Mouse (Mus musculus) limb, embryonic 14.5 days (tissue): ENCODE measurements around the gene Hcfc2. TPM values are rescaled to one million over a fixed set of nuclear protein-coding genes. Genes with fewer than 3 reads are reported as not detected.

Experiments
- ATAC-seq: fragments of 200-750 bp; cut with Nextera tagmentation; 2 replicates; pipeline ENCODE4 v1.8.0; 2017; ENCODE audit warnings: low read depth, moderate number of reproducible peaks, moderate TSS enrichment; ENCODE audit not compliant: low FRiP score
- DNase-seq: peaks from one replicate; pipeline ENCODE4 v3.0.0-alpha.2; 2015; ENCODE audit warnings: low spot score
- H3K27ac ChIP-seq: fragments of 300-500 bp; sonication (generic); replicated peaks from 2 replicates; pipeline ENCODE4 v1.5.1; 2014; ENCODE audit warnings: low read depth, mild to moderate bottlenecking, low read length, moderate library complexity, mixed read lengths
- H3K27me3 ChIP-seq: fragments of 300-500 bp; sonication (generic); 2 replicates; pipeline ENCODE4 v1.6.1; 2014; ENCODE audit warnings: low read length, mixed read lengths; ENCODE audit not compliant: control insufficient read depth, insufficient read depth
- H3K36me3 ChIP-seq: fragments of 300-500 bp; sonication (generic); 2 replicates; pipeline ENCODE4 v1.6.1; 2014; ENCODE audit warnings: mild to moderate bottlenecking, low read length, moderate library complexity, mixed read lengths; ENCODE audit not compliant: control insufficient read depth, insufficient read depth
- H3K4me1 ChIP-seq: fragments of 300-500 bp; sonication (generic); 2 replicates; pipeline ENCODE4 v1.6.1; 2014; ENCODE audit warnings: antibody characterized with exemption, low read length, mixed read lengths; ENCODE audit not compliant: control insufficient read depth, insufficient read depth
- H3K4me2 ChIP-seq: fragments of 300-500 bp; sonication (generic); replicated peaks from 2 replicates; pipeline ENCODE4 v1.6.1; 2014; ENCODE audit warnings: low read depth, mild to moderate bottlenecking, low read length, moderate library complexity; ENCODE audit not compliant: severe bottlenecking
- H3K4me3 ChIP-seq: fragments of 300-500 bp; sonication (generic); replicated peaks from 2 replicates; pipeline ENCODE4 v1.5.1; 2014; ENCODE audit warnings: low read length
- H3K9ac ChIP-seq: fragments of 300-500 bp; sonication (generic); 2 replicates; pipeline ENCODE4 v1.6.1; 2014; ENCODE audit warnings: mild to moderate bottlenecking, low read depth, low read length, moderate library complexity; ENCODE audit not compliant: severe bottlenecking
- H3K9me3 ChIP-seq: fragments of 300-500 bp; sonication (generic); 2 replicates; pipeline ENCODE4 v1.6.1; 2016; ENCODE audit warnings: low read length; ENCODE audit not compliant: control insufficient read depth
- POLR2A ChIP-seq: fragments of 200-500 bp; IDR thresholded peaks from 2 replicates; pipeline ENCODE4 v1.8.0; 2012; ENCODE audit warnings: inconsistent platforms, mild to moderate bottlenecking, moderate library complexity, borderline replicate concordance; ENCODE audit not compliant: insufficient read depth, insufficient read length; ENCODE audit errors: extremely low read depth
- WGBS: fragments of 180-500 bp; shearing (Covaris S2); extraction: QIAGEN DNeasy Blood & Tissue Kit; methylation state at CpG from one replicate; pipeline ENCODE4 v1.1.7; 2014; 5-methylcytosine and 5-hydroxymethylcytosine counted together
- polyA plus RNA-seq, 2 experiments: library from polyadenylated mRNA; depleted of rRNA in 1 of 2; stranded (reverse) in 1 of 2; unstranded in 1 of 2; fragments of >200 nt; fragmentation: Nextera tagmentation in 1 of 2; extraction: Ambion mirVana in 1 of 2; gene quantifications; 2 replicates each; pipeline versions ENCODE4 v1.2.1 to v1.2.3; 2012 to 2014

Hcfc2 gene
- polyA plus RNA-seq, 2 experiments = 38.8 to 44.6 TPM

DNA sequence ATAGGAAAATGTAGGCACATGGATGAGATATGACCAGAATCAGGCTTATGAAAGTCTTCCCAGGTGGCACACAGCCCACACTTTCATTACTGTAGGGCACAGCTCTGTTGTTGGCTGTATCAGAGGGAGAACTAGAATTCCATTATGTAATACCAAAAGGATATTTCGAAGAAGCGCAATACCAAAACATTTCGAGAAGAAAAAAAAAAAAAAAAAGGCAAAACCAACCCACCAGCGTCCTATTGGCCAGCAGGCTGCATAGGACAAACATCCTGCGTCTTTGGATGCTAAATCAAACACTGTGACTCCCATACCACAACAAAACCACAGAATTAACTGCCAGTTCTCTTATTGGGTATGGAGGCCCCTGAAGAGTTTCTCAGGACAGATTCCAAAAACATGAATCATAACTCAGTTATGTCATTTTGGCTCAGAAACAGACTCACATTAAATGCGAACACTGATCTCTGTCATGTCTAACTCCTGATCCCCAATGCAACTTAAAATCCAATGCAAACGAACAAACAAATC, 6.2 kb upstream of the Hcfc2 start:
- H3K27ac ChIP-seq = peak overlapping the region; percentile 93
- no peaks in the 10 kb centered on the region for H3K36me3 ChIP-seq
- H3K4me2 ChIP-seq = peak overlapping the region; percentile 52
- 49% methylated on average over 7 of the region's 7 CpGs for WGBS
- no peak overlapping the region; the same call in 1 of the 2 replicates for H3K9ac ChIP-seq
- no peak for TF ChIP-seq POLR2A
- peaks cover 21% of the 10 kb centered on the region for H3K4me1 ChIP-seq
- peak; percentile 73 for DNase-seq
- H3K9me3 ChIP-seq = no peaks in the 10 kb centered on the region
- no peaks in the 10 kb centered on the region for H3K27me3 ChIP-seq
- peak overlapping the region; percentile 39 for H3K4me3 ChIP-seq
- 0 out of 2 replicates have a peak, but pooled peaks have one; percentile 28 for ATAC-seq

GRCm38 (mm10) chr10:82690494-82690893, 5.5 kb upstream of the Hcfc2 start, which contains the start of gene Glt8d2:
Gene Glt8d2, minus strand, starts transcription at chr10:82690650.
- Histone ChIP-seq H3K27ac (peak within 1 kb of the TSS; percentile 93), H3K4me1 (peaks cover 21% of the 10 kb centered on the region), H3K9me3 (no peaks in the 10 kb centered on the region), H3K27me3 (no peaks in the 10 kb centered on the region), H3K4me2 (peak within 1 kb of the TSS; percentile 52), H3K4me3 (peak within 1 kb of the TSS; percentile 39), H3K9ac (peak within 1 kb of the TSS; percentile 50), H3K36me3 (no peaks in the 10 kb centered on the region)
- peak; percentile 96 for ATAC-seq
- DNase-seq = peak; percentile 91
- WGBS = 2% methylated on average over 14 of the region's 14 CpGs
- peak; percentile 52; the same call in 1 of the 2 replicates for TF ChIP-seq POLR2A

DNA sequence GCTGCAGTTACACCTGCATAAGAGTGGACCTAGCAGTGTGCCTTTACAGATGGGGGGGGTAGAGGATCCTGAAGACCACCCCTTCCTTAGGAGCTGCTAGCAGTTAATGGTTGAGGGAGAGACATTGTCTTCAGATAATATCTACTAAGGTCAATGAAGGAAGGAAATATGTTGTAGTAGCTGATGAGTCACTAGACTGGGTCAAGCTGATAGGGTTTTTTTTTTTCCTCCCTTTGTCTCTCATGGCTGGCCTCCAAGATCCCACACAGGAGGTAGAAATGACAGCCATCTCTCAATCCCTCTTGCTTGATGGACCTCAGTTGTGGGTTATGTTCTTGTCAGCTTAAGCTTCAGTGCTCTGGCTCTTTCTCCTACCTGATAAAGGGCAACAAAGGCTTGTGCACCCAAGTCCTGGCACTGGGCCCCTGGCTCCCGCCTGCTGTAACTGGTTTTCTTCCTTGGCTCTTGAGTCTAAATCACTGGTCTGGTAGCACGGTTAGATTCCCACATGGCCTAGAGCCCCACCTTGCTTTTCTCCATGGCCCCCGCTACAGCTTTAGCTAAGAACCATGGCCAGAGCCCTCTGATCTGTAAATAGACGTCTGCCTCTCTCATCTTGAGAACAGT, 606 bp downstream of the Hcfc2 start:
- Histone ChIP-seq H3K27me3 (no peaks in the 10 kb centered on the region), H3K4me3 (no peak overlapping the region), H3K27ac (no peak overlapping the region), H3K4me1 (peaks cover 10% of the 10 kb centered on the region), H3K9ac (no peak overlapping the region), H3K4me2 (no peak overlapping the region), H3K9me3 (no peaks in the 10 kb centered on the region), H3K36me3 (0 out of 2 replicates have a peak, but pooled peaks cover 5% of the 10 kb centered on the region)
- WGBS = 72% methylated on average over 4 of the region's 4 CpGs
- TF ChIP-seq POLR2A = no peak
- ATAC-seq = no peak
- DNase-seq = no peak

- Histone ChIP-seq H3K4me3 (no peak overlapping the region), H3K36me3 (peaks cover 11% of the 10 kb centered on the region; the same call in 1 of the 2 replicates), H3K4me2 (no peak overlapping the region), H3K9ac (no peak overlapping the region), H3K4me1 (peaks cover 9% of the 10 kb centered on the region), H3K9me3 (no peaks in the 10 kb centered on the region), H3K27me3 (no peaks in the 10 kb centered on the region), H3K27ac (no peak overlapping the region)
- no peak for TF ChIP-seq POLR2A
- no peak for ATAC-seq
- WGBS = 85% methylated on average over 3 of the region's 3 CpGs
- DNase-seq = no peak
These were observed 1.4 kb downstream of the Hcfc2 start for GRCm38 (mm10) chr10:82697305-82697898.

GRCm38 (mm10) chr10:82698712-82699261, 2.8 kb downstream of the Hcfc2 start:
- peak; percentile 97 for ATAC-seq
- H3K4me2 ChIP-seq = peak overlapping the region; percentile 71
- H3K27me3 ChIP-seq = no peaks in the 10 kb centered on the region
- no peaks in the 10 kb centered on the region for H3K9me3 ChIP-seq
- H3K27ac ChIP-seq = peak overlapping the region; percentile 80
- H3K36me3 ChIP-seq = peaks cover 13% of the 10 kb centered on the region
- H3K9ac ChIP-seq = peak overlapping the region; percentile 80
- peak; percentile 72; the same call in 1 of the 2 replicates for TF ChIP-seq POLR2A
- WGBS = 1% methylated on average over 11 of the region's 42 CpGs
- peak; percentile 86 for DNase-seq
- peak overlapping the region; percentile 96 for H3K4me3 ChIP-seq
- peaks cover 9% of the 10 kb centered on the region for H3K4me1 ChIP-seq
